Mouse (Mus musculus) adrenal gland, postnatal 36 days (tissue): ENCODE data around the gene 4930562C15Rik. TPM values are rescaled to one million over a fixed set of nuclear protein-coding genes. Genes with fewer than 3 reads are reported as not detected.

Source experiments
- DNase-seq, 2 experiments: peaks; one replicate each; pipeline ENCODE4 v3.0.0; 2021; ENCODE audit warnings: mixed read lengths in 1 of 2
- total RNA-seq, 2 experiments: library from RNA; stranded (reverse); gene quantifications; 2 replicates each; pipeline ENCODE4 v1.2.3; 2021

Gene 4930562C15Rik
- total RNA-seq, 2 experiments from 2014 or later, result not detected

DNA sequence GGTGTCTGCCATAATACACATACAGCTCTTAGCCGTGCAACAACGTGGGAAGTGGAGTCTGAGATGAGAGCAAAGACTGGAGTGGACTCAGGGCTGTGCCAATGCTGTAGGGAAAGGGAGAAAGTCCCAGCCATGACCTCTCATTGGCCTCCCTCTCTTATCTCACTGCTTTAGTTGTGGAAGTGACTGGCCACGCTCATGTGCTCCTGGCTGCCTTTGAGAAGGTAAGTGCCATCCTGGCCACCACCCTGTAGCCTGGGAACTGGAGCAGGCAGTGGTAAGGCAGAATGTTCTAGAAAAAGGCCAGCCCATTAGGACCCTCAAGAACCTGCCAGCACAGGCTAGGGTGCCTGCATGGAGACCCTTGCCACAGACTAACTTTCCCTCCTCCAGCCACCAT is 80.7 kb downstream of the 4930562C15Rik start:
- DNase-seq, result no peak

DNA sequence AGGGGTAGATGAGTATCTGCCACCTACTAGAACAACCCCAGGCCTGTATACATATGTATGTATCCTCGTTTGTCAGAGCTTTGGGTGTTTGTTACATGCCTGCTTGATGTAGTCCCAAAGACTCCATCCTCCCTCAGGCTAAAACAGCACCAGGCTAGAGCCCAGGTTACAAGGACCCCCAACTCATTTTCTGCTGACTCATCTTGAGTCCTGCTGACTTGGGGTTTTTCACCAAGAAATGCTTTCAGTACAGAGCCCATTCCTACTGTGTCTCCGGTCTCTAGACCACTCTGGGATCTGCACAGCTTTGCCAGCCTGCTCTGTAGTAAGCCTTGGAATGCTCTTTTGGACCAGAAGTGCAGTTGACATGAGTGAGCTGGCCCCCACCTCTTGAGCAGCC is 81.4 kb downstream of the 4930562C15Rik start:
- DNase-seq, result no peak

Other genes starting within 250 kb of the 4930562C15Rik start
- gene Glis2, start 240.7 kb upstream of the 4930562C15Rik start, total RNA-seq, result 10 to 100 TPM; 19.9 to 20.1 TPM
- gene Pam16, start 210.4 kb upstream of the 4930562C15Rik start, total RNA-seq, result 100 to 1,000 TPM in 1 of 2 experiments, 10 to 100 TPM in 1; 95.3 to 109 TPM
- 10 to 100 TPM in 1 of 2 experiments, 1 to 10 TPM in 1; 8.9 to 15.1 TPM for gene Vasn, start 195.5 kb upstream of the 4930562C15Rik start, total RNA-seq
- gene Dnaja3, start 195.4 kb upstream of the 4930562C15Rik start, total RNA-seq, result 100 to 1,000 TPM; 118 to 143 TPM
- 10 to 100 TPM; 24.6 to 25.1 TPM for gene Coro7, start 155.6 kb upstream of the 4930562C15Rik start, total RNA-seq
- gene Nmral1, start 116.1 kb upstream of the 4930562C15Rik start, total RNA-seq, result 1 to 10 TPM; 3.9 to 4.0 TPM
- 100 to 1,000 TPM in 1 of 2 experiments, 10 to 100 TPM in 1; 57.3 to 106 TPM for gene Hmox2, start 109.1 kb upstream of the 4930562C15Rik start, total RNA-seq
- 100 to 1,000 TPM in 1 of 2 experiments, 10 to 100 TPM in 1; 99.9 to 114 TPM for gene Cdip1, start 45.1 kb upstream of the 4930562C15Rik start, total RNA-seq
- 10 to 100 TPM; 29.2 to 36.1 TPM for gene Ubald1, start 44.9 kb downstream of the 4930562C15Rik start, total RNA-seq
- gene Mgrn1, start 50.8 kb downstream of the 4930562C15Rik start, total RNA-seq, result 10 to 100 TPM; 72.9 to 79.3 TPM
- 10 to 100 TPM; 54.6 to 74.1 TPM for gene Nudt16l1, start 103.3 kb downstream of the 4930562C15Rik start, total RNA-seq
- 10 to 100 TPM; 31.2 to 42.2 TPM for gene Anks3, start 128.8 kb downstream of the 4930562C15Rik start, total RNA-seq
- not detected for gene Sept12, start 162.4 kb downstream of the 4930562C15Rik start, total RNA-seq
- not detected for gene Smim22, start 171.9 kb downstream of the 4930562C15Rik start, total RNA-seq
- 10 to 100 TPM; 21.2 to 21.6 TPM for gene Rogdi, start 178.1 kb downstream of the 4930562C15Rik start, total RNA-seq
- gene Glyr1, start 214.4 kb downstream of the 4930562C15Rik start, total RNA-seq, result 10 to 100 TPM; 94.6 to 95.6 TPM
- 10 to 100 TPM; 35.2 to 38.5 TPM for gene Ubn1, start 214.6 kb downstream of the 4930562C15Rik start, total RNA-seq